Mouse (Mus musculus) lung, embryonic 14.5 days (tissue): ENCODE data around the gene Csn1s1. TPM values are rescaled to one million over a fixed set of nuclear protein-coding genes. Genes with fewer than 3 reads are reported as not detected.

Experiments used
- ATAC-seq: fragments of 200-750 bp; cut with Nextera tagmentation; 2 replicates; pipeline ENCODE4 v1.8.0; 2017; ENCODE audit warnings: mild to moderate bottlenecking, moderate TSS enrichment, moderate library complexity; ENCODE audit not compliant: insufficient read depth
- DNase-seq: peaks from one replicate; pipeline ENCODE4 v3.0.0-alpha.2; 2015
- H3K27ac ChIP-seq: fragments of 300-500 bp; sonication (generic); 2 replicates; pipeline ENCODE4 v1.5.1; 2014; ENCODE audit warnings: low read depth, mild to moderate bottlenecking, moderate library complexity
- H3K27me3 ChIP-seq: fragments of 300-500 bp; sonication (generic); 2 replicates; pipeline ENCODE4 v1.6.1; 2014; ENCODE audit warnings: low read length, control low read depth; ENCODE audit not compliant: insufficient read depth
- H3K36me3 ChIP-seq: fragments of 300-500 bp; sonication (generic); 2 replicates; pipeline ENCODE4 v1.6.1; 2014; ENCODE audit warnings: control low read depth; ENCODE audit not compliant: insufficient read depth
- H3K4me1 ChIP-seq: fragments of 300-500 bp; sonication (generic); 2 replicates; pipeline ENCODE4 v1.6.1; 2014; ENCODE audit warnings: antibody characterized with exemption, control low read depth; ENCODE audit not compliant: insufficient read depth
- H3K4me2 ChIP-seq: fragments of 300-500 bp; sonication (generic); 2 replicates; pipeline ENCODE4 v1.6.1; 2014; ENCODE audit warnings: mild to moderate bottlenecking
- H3K4me3 ChIP-seq: fragments of 300-500 bp; sonication (generic); 2 replicates; pipeline ENCODE4 v1.5.1; 2014; ENCODE audit warnings: low read depth, low read length
- H3K9ac ChIP-seq: fragments of 300-500 bp; sonication (generic); 2 replicates; pipeline ENCODE4 v1.6.1; 2014
- H3K9me3 ChIP-seq: fragments of 300-500 bp; sonication (generic); 2 replicates; pipeline ENCODE4 v1.6.1; 2016; ENCODE audit warnings: low read depth, low read length, control low read depth
- CTCF ChIP-seq: IDR thresholded peaks from 2 replicates; pipeline ENCODE4 v1.5.1; 2016; ENCODE audit warnings: antibody characterized with exemption, low read depth
- WGBS: fragments of 180-500 bp; shearing (Covaris S2); extraction: QIAGEN DNeasy Blood & Tissue Kit; methylation state at CpG from one replicate; pipeline ENCODE4 v1.1.7; 2014; 5-methylcytosine and 5-hydroxymethylcytosine counted together
- polyA plus RNA-seq: library from polyadenylated mRNA; unstranded; fragments of >200 nt; fragmentation: Nextera tagmentation; extraction: Ambion mirVana; gene quantifications from 2 replicates; pipeline ENCODE4 v1.2.1, GENCODE M21; 2014

Gene Csn1s1
- not detected in 2 replicates for polyA plus RNA-seq

GRCm38 (mm10) chr5:87665908-87666307, at the start of gene Csn1s1:
TSS of gene Csn1s1 (plus strand) at chr5:87666208.
- Histone ChIP-seq H3K4me3 (no peak within 1 kb of the TSS), H3K36me3 (no peaks in the 10 kb centered on the region), H3K27ac (no peak within 1 kb of the TSS), H3K9ac (no peak within 1 kb of the TSS), H3K27me3 (no peaks in the 10 kb centered on the region), H3K9me3 (no peaks in the 10 kb centered on the region), H3K4me2 (no peak within 1 kb of the TSS), H3K4me1 (no peaks in the 10 kb centered on the region)
- DNase-seq = no peak
- no peak for ATAC-seq
- TF ChIP-seq CTCF = no peak

GRCm38 (mm10) chr5:87622681-87623080, 43.3 kb upstream of the Csn1s1 start:
- Histone ChIP-seq H3K4me1 (no peaks in the 10 kb centered on the region), H3K27me3 (no peaks in the 10 kb centered on the region), H3K9me3 (no peaks in the 10 kb centered on the region), H3K36me3 (no peaks in the 10 kb centered on the region), H3K27ac (no peak overlapping the region), H3K4me3 (no peak overlapping the region), H3K9ac (no peak overlapping the region), H3K4me2 (no peak overlapping the region)
- DNase-seq (no peak), ATAC-seq (no peak)
- no peak for TF ChIP-seq CTCF

GRCm38 (mm10) chr5:87642787-87643186, 23.2 kb upstream of the Csn1s1 start:
- DNase-seq (peak; percentile 29), ATAC-seq (no peak)
- H3K36me3 ChIP-seq = no peaks in the 10 kb centered on the region
- H3K4me2 ChIP-seq = no peak overlapping the region
- H3K9me3 ChIP-seq = no peaks in the 10 kb centered on the region
- H3K4me3 ChIP-seq = no peak overlapping the region
- H3K27ac ChIP-seq = no peak overlapping the region
- H3K9ac ChIP-seq = no peak overlapping the region
- no peaks in the 10 kb centered on the region for H3K4me1 ChIP-seq
- no peaks in the 10 kb centered on the region for H3K27me3 ChIP-seq
- TF ChIP-seq CTCF = peak; percentile 43; the same call in 1 of the 2 replicates

- WGBS = 64% methylated on average over 3 of the region's 3 CpGs
- TF ChIP-seq CTCF = no peak
Observed at GRCm38 (mm10) chr5:87699530-87699929, 33.5 kb downstream of the Csn1s1 start, which contains the start of gene Csn2. TSS of gene Csn2 (minus strand) at chr5:87699630.

GRCm38 (mm10) chr5:87705891-87706290, 39.9 kb downstream of the Csn1s1 start:
- no peaks in the 10 kb centered on the region for H3K27me3 ChIP-seq
- WGBS = 60% methylated on average over 1 of the region's 1 CpGs
- H3K27ac ChIP-seq = no peak overlapping the region
- no peak overlapping the region for H3K4me2 ChIP-seq
- H3K9me3 ChIP-seq = no peaks in the 10 kb centered on the region
- TF ChIP-seq CTCF = no peak
- ATAC-seq = no peak
- no peaks in the 10 kb centered on the region for H3K36me3 ChIP-seq
- DNase-seq = no peak
- H3K9ac ChIP-seq = no peak overlapping the region
- H3K4me3 ChIP-seq = no peak overlapping the region
- no peaks in the 10 kb centered on the region for H3K4me1 ChIP-seq

More at GRCm38 (mm10) chr5:87699530-87699929, 33.5 kb downstream of the Csn1s1 start, which contains the start of gene Csn2:
- no peak for ATAC-seq
- Histone ChIP-seq H3K27ac (no peak within 1 kb of the TSS), H3K9ac (no peak within 1 kb of the TSS), H3K4me1 (no peaks in the 10 kb centered on the region), H3K9me3 (no peaks in the 10 kb centered on the region), H3K27me3 (no peaks in the 10 kb centered on the region), H3K4me3 (no peak within 1 kb of the TSS), H3K4me2 (no peak within 1 kb of the TSS), H3K36me3 (no peaks in the 10 kb centered on the region)
- DNase-seq = no peak

Other genes starting within 250 kb of the Csn1s1 start
- not detected in 2 replicates for gene Ugt2b38, start 242.0 kb upstream of the Csn1s1 start, polyA plus RNA-seq
- not detected in 2 replicates for gene Ugt2a2, start 183.9 kb upstream of the Csn1s1 start, polyA plus RNA-seq
- not detected in 2 replicates for gene Gm43638, start 179.4 kb upstream of the Csn1s1 start, polyA plus RNA-seq
- gene Ugt2a1, start 175.3 kb upstream of the Csn1s1 start, polyA plus RNA-seq = not detected in 2 replicates
- not detected in 2 replicates for gene Sult1b1, start 128.0 kb upstream of the Csn1s1 start, polyA plus RNA-seq
- gene Sult1d1, start 97.2 kb upstream of the Csn1s1 start, polyA plus RNA-seq = not detected in 2 replicates
- not detected in 2 replicates for gene Sult1e1, start 74.6 kb upstream of the Csn1s1 start, polyA plus RNA-seq
- not detected in 2 replicates for gene Csn2, start 33.4 kb downstream of the Csn1s1 start, polyA plus RNA-seq
- not detected in 2 replicates for gene Csn1s2a, start 108.4 kb downstream of the Csn1s1 start, polyA plus RNA-seq
- gene Csn1s2b, start 141.9 kb downstream of the Csn1s1 start, polyA plus RNA-seq = not detected in 2 replicates
- not detected in 2 replicates for gene Prr27, start 159.5 kb downstream of the Csn1s1 start, polyA plus RNA-seq
- gene Odam, start 218.8 kb downstream of the Csn1s1 start, polyA plus RNA-seq = not detected in 2 replicates